Mouse (Mus musculus) ES-Bruce4 (cell line): ENCODE measurements around the gene Slc24a5. TPM values are rescaled to one million over a fixed set of nuclear protein-coding genes. Genes with fewer than 3 reads are reported as not detected.

ENCODE experiments used
- H3K27ac ChIP-seq: 2 replicates; pipeline ENCODE4 v1.5.1; 2012; ENCODE audit warnings: low read length, inconsistent platforms; ENCODE audit not compliant: insufficient read depth
- H3K27me3 ChIP-seq: 2 replicates; pipeline ENCODE4 v1.6.1; 2012; ENCODE audit warnings: mild to moderate bottlenecking, low read length, inconsistent platforms; ENCODE audit not compliant: control insufficient read depth, poor library complexity, insufficient read depth, severe bottlenecking
- H3K36me3 ChIP-seq: 2 replicates; pipeline ENCODE4 v1.6.1; 2012; ENCODE audit warnings: inconsistent platforms, mild to moderate bottlenecking, low read length, moderate library complexity; ENCODE audit not compliant: control insufficient read depth, poor library complexity, insufficient read depth, severe bottlenecking
- H3K4me1 ChIP-seq: one replicate; pipeline ENCODE4 v1.8.1; 2011; ENCODE audit warnings: low read length; ENCODE audit not compliant: control insufficient read depth, insufficient read depth
- H3K4me3 ChIP-seq: 2 replicates; pipeline ENCODE4 v1.5.1; 2011; ENCODE audit warnings: low read depth, mild to moderate bottlenecking, low read length
- H3K9ac ChIP-seq: 2 replicates; pipeline ENCODE4 v1.6.1; 2012; ENCODE audit warnings: low read depth, mild to moderate bottlenecking, inconsistent platforms; ENCODE audit not compliant: poor library complexity, severe bottlenecking
- H3K9me3 ChIP-seq: replicated peaks from 2 replicates; pipeline ENCODE4 v1.6.1; 2012; ENCODE audit warnings: mild to moderate bottlenecking, low read length, inconsistent platforms; ENCODE audit not compliant: control insufficient read depth, poor library complexity, insufficient read depth, severe bottlenecking
- CTCF ChIP-seq: IDR thresholded peaks from one replicate; pipeline ENCODE4 v1.8.1; 2011; ENCODE audit warnings: low read depth, low read length
- EP300 ChIP-seq: IDR thresholded peaks from 2 replicates; pipeline ENCODE4 v1.6.1; 2011; ENCODE audit warnings: low read depth, low read length; ENCODE audit not compliant: insufficient read depth
- POLR2A ChIP-seq: IDR thresholded peaks from one replicate; pipeline ENCODE4 v1.8.1; 2011; ENCODE audit warnings: low read length; ENCODE audit not compliant: insufficient read depth
- polyA plus RNA-seq: library from polyadenylated mRNA; stranded (reverse); fragments of >200 nt; gene quantifications from 2 replicates; pipeline ENCODE4 v1.2.4, GENCODE M21; 2011; ENCODE audit warnings: low read depth; ENCODE audit not compliant: missing spikeins, insufficient read depth, insufficient read length

Slc24a5 gene
- not detected in 2 replicates for polyA plus RNA-seq

DNA sequence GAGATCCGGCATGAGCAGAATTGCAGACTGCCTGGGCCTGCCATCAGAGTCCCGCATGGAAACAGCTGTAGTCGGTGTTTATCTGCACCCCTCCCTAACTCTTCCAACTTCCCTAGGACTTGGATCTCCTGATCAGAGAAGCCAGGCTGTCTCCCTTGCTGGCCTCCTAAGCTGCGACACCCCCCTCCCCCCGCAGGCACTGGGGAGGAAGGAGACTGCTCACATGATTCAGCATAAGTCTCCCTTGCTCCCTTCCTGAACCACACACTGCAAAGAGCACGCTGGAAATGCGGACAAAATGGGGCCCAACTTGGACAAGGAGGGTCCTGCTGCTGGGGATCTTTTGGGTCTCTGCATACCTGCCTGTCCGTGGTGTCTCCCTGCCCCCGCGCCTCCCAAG, at the start of gene Slc24a5:
Gene Slc24a5, plus strand, starts transcription at position 231 of the 400 bp plus-strand sequence.
- Histone ChIP-seq H3K9ac (no peak within 1 kb of the TSS), H3K4me3 (no peak within 1 kb of the TSS), H3K36me3 (no peaks in the 10 kb centered on the region), H3K27ac (no peak within 1 kb of the TSS), H3K27me3 (no peaks in the 10 kb centered on the region), H3K9me3 (no peaks in the 10 kb centered on the region), H3K4me1 (no peaks in the 10 kb centered on the region)
- TF ChIP-seq CTCF (no peak), EP300 (no peak), POLR2A (no peak)

DNA sequence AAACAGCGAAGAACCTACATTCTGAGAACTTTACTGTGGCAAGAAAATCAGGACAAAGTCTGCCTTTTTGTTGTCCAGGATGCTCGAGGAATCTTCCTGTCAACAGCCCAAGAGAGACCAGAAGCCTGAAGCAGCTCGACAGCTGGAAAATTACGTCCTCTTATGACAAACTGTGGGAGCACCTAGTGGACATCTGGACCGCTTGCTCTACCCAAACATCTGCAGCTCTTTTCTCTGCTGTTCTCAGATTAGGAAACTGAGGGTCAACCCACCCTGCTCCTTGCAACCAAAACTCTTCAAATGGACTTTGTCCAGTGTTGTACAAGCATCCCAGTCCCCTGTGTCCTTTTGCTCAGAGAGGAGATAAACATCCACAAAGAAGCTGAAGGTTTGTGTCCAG, 43.5 kb upstream of the Slc24a5 start:
- TF ChIP-seq EP300 (no peak), CTCF (no peak), POLR2A (no peak)

DNA sequence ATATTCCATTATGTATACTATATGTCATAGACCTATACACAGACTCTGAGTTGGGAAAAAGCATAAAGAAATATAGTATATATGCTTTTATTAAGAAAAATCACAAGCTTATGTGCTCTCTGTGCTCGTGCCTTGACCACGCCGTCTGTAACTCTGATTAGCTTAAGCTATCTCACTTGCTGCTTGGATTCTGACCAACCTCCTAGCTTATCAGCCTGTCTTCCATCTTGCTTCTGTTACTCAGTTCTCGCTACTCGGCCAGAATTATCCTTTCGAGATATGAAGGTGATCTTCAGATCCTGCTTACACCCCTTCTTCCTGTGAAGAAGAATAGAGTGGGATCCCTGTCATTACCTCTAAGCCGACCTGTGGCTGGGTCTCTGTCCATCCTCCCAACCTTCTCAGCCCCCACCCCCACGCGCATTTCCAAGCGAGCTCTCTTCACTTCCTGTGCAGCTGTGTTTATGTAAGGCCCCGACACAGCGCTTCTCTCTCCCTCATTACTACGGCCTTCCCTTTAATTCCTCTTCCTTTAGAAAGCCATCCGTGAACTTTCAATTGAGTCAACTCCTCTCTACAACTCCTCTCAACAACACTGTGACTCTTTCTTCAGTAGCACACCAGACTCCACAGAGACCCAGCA, 41.4 kb upstream of the Slc24a5 start:
- H3K9ac ChIP-seq: no peak overlapping the region
- H3K27ac ChIP-seq: no peak overlapping the region
- no peak for TF ChIP-seq EP300
- TF ChIP-seq CTCF: no peak
- no peak for TF ChIP-seq POLR2A
- H3K4me1 ChIP-seq: no peaks in the 10 kb centered on the region
- no peaks in the 10 kb centered on the region for H3K9me3 ChIP-seq
- H3K36me3 ChIP-seq: no peaks in the 10 kb centered on the region
- no peak overlapping the region for H3K4me3 ChIP-seq
- H3K27me3 ChIP-seq: no peaks in the 10 kb centered on the region

More for the DNA sequence above, 43.5 kb upstream of the Slc24a5 start:
- Histone ChIP-seq H3K4me1 (no peaks in the 10 kb centered on the region), H3K36me3 (no peaks in the 10 kb centered on the region), H3K27ac (no peak overlapping the region), H3K9ac (no peak overlapping the region), H3K4me3 (no peak overlapping the region), H3K9me3 (no peaks in the 10 kb centered on the region), H3K27me3 (no peaks in the 10 kb centered on the region)

DNA sequence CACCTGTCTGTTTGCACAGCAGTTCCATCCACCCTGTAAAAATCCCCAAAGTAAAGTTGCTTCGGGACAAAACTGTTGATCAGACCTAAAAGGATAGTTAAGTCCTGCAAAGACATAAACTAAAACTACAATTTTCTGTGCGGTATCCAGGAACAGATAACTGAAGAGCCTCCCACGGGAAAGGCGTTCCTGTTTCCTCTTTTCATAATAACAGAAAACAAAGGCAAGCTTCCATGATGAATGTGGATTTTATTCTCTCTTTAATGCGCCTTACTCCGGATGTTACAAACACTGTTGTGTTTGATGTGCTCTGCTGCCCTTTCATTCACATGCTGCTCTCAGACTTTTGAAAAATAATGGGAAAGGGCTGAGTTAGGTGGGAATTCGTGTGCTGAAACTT, 37.3 kb upstream of the Slc24a5 start:
- Histone ChIP-seq H3K4me1 (no peaks in the 10 kb centered on the region), H3K36me3 (no peaks in the 10 kb centered on the region), H3K27me3 (no peaks in the 10 kb centered on the region), H3K9ac (no peak overlapping the region), H3K9me3 (no peaks in the 10 kb centered on the region), H3K4me3 (no peak overlapping the region), H3K27ac (no peak overlapping the region)
- TF ChIP-seq CTCF: no peak
- TF ChIP-seq EP300: no peak
- TF ChIP-seq POLR2A: no peak

DNA sequence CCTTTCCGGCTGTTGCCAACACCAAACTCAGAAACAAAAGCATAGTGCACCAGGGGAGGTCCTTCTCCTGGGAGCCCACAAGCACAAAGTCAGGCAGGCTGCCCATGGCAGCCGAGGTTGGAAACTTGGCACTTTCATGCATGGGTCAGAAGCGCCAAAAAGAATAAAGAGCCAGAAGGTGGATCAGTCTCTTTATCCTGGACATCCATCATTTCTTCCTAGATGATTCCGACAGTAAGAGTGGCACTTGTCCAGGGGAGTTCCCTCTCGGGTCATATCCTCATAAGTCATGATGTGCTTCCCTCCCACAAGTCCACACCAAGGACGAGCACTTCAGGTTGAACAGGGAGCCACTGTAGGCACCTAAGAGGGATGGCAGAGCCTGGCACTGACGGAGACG, 36.8 kb upstream of the Slc24a5 start:
- no peak overlapping the region for H3K9ac ChIP-seq
- no peak overlapping the region for H3K27ac ChIP-seq
- no peaks in the 10 kb centered on the region for H3K36me3 ChIP-seq
- H3K4me3 ChIP-seq: no peak overlapping the region
- no peaks in the 10 kb centered on the region for H3K27me3 ChIP-seq
- no peaks in the 10 kb centered on the region for H3K9me3 ChIP-seq
- TF ChIP-seq CTCF (no peak), EP300 (no peak), POLR2A (no peak)
- no peaks in the 10 kb centered on the region for H3K4me1 ChIP-seq

DNA sequence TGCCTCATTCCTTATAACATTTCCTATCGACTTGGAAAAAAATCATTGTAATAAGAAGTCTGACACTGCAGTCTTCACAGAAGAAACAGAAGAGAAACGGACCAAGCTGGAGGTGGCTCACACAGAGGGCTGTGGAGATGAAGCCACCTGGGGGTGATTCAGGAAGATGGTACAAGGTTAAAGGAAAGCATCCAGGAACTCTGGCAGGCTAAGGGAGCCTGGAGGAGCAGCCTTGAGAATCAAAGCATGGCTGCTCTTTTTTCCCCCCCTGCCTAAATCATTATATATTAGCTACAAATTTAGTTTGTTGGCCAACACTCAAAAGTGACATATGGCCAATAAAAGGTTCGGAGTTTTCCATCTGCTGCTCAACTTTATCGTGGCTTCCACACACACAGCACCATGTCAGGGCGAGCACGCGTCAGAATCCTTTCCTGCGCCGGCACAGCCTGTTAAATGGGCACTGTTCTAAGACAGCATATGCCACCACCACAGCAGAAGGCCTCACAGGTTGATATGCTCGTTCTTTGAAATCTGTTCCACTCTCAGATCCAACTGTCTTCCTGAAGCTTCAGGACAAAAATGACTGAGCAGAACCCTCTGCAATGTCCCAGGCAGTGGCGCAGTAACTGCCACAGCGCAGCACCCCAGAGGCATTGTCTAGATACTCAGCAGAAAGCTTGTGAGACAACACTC, 36.2 kb upstream of the Slc24a5 start:
- no peak for TF ChIP-seq CTCF
- no peak for TF ChIP-seq EP300
- no peak for TF ChIP-seq POLR2A
- Histone ChIP-seq H3K4me3 (no peak overlapping the region), H3K9ac (no peak overlapping the region), H3K9me3 (no peaks in the 10 kb centered on the region), H3K27ac (no peak overlapping the region), H3K4me1 (no peaks in the 10 kb centered on the region), H3K27me3 (no peaks in the 10 kb centered on the region), H3K36me3 (no peaks in the 10 kb centered on the region)
